Mouse (Mus musculus) heart, postnatal 25 days (tissue): ENCODE measurements around the gene Elk3. TPM values are rescaled to one million over a fixed set of nuclear protein-coding genes. Genes with fewer than 3 reads are reported as not detected.

Experiments
- DNase-seq: peaks from one replicate; pipeline ENCODE4 v3.0.0; 2022; ENCODE audit warnings: low spot score
- intact Hi-C: fragments of 180-260 bp; cut with DNase I; formaldehyde crosslinking; loops from one replicate; pipeline ENCODE4 v1.15.1; 2025
- total RNA-seq, 2 experiments: library from RNA; stranded (reverse); gene quantifications; 2 replicates each; pipeline ENCODE4 v1.2.3; 2021

The Elk3 gene
- total RNA-seq, 2 experiments from 2014 or later, result 45.1 to 48.7 TPM

DNA sequence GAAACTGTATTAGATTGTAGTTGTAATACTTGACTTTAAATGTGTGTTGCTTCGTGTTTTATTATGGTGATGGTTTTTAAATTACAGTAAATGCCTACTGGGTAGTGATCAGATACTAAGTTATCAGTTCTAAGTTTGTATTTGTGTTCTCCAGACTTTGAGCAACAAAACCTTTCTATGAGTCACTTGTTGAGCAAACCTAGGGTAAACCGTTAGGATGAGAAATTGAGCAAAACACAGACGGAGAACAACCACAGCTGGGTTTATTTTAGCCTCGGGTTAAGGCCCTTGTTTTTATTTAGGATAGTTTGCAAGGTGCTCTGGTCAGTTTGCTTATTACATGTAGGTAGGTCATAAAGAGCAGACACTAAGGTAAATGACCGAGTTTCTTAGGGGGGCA lies 103.8 kb downstream of the Elk3 start:
- no peak for DNase-seq
- intact Hi-C loops, result no loop called here

- intact Hi-C loops, result no loop called here
Measured at GRCm38 (mm10) chr10:93205287-93205956, 105.5 kb downstream of the Elk3 start.

GRCm38 (mm10) chr10:93201846-93202458 lies 109.0 kb downstream of the Elk3 start:
- intact Hi-C loops, result loop anchor here (5.0 kb wide), 1 partner anchor 40 kb away; the partner anchor contains the start of gene Cdk17
- DNase-seq, result no peak

More at GRCm38 (mm10) chr10:93205287-93205956, 105.5 kb downstream of the Elk3 start:
- no peak for DNase-seq

DNA sequence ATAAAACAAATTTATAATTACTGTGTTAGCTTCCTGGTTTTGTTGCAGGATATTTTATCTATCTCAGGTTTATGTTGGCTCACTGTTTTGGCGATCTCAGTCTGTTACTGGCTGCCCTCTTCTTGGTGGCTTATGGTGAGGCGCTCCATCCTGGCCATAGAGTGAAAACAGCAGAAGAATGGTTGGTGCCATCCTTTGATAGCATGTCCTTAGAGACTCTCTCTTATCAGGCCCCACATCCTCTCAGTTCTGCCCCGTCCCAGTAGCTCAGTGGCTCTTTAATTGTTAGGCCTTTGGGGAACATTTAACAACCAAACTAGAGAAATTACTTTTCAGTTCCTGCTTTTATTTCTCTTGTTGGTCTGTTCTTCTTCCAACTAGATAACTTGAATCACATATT lies 112.0 kb downstream of the Elk3 start:
- no peak for DNase-seq
- intact Hi-C loops, result no loop called here

Other genes with a start within 250 kb of the Elk3 start
- under 1 TPM; 0.28 to 0.47 TPM for gene Cfap54, start 229.5 kb downstream of the Elk3 start, total RNA-seq
- gene Cdk17, start 150.3 kb downstream of the Elk3 start, total RNA-seq, result 10 to 100 TPM; 16.2 to 19.7 TPM
- 10 to 100 TPM; 33.8 to 34.1 TPM for gene Lta4h, start 142.3 kb upstream of the Elk3 start, total RNA-seq
- gene Hal, start 177.6 kb upstream of the Elk3 start, total RNA-seq, result under 1 TPM; 0.21 to 0.50 TPM
- not detected for gene Amdhd1, start 228.9 kb upstream of the Elk3 start, total RNA-seq
- not detected for gene Ccdc38, start 229.5 kb upstream of the Elk3 start, total RNA-seq